Mouse (Mus musculus) testis, adult 2 months (tissue): Measurements from ENCODE around the gene Ncapd2. TPM values are rescaled to one million over a fixed set of nuclear protein-coding genes. Genes with fewer than 3 reads are reported as not detected.

Source experiments
- H3K27ac ChIP-seq: fragments of 200-500 bp; 2 replicates; pipeline ENCODE4 v1.5.1; 2012; ENCODE audit warnings: low read depth, low read length; ENCODE audit not compliant: control insufficient read depth, insufficient read depth
- H3K27me3 ChIP-seq: fragments of 200-500 bp; 2 replicates; pipeline ENCODE4 v1.6.1; 2012; ENCODE audit warnings: mild to moderate bottlenecking, low read length, moderate library complexity; ENCODE audit not compliant: control insufficient read depth, insufficient read depth
- H3K36me3 ChIP-seq: fragments of 200-500 bp; 2 replicates; pipeline ENCODE4 v1.6.1; 2012; ENCODE audit warnings: mild to moderate bottlenecking, low read length; ENCODE audit not compliant: control insufficient read depth, insufficient read depth
- H3K4me1 ChIP-seq: fragments of 200-500 bp; 2 replicates; pipeline ENCODE4 v1.6.1; 2012; ENCODE audit warnings: low read length; ENCODE audit not compliant: control insufficient read depth, insufficient read depth
- H3K4me3 ChIP-seq: fragments of 200-500 bp; 2 replicates; pipeline ENCODE4 v1.5.1; 2012; ENCODE audit warnings: low read depth, mild to moderate bottlenecking, low read length, moderate library complexity, mixed read lengths; ENCODE audit not compliant: control insufficient read depth
- CTCF ChIP-seq: fragments of 200-500 bp; IDR thresholded peaks from 2 replicates; pipeline ENCODE4 v1.5.1; 2012; ENCODE audit warnings: low read depth, mild to moderate bottlenecking, inconsistent platforms, low read length, moderate library complexity; ENCODE audit not compliant: control insufficient read depth, insufficient read depth, insufficient replicate concordance
- POLR2A ChIP-seq: fragments of 200-500 bp; IDR thresholded peaks from 2 replicates; pipeline ENCODE4 v1.6.1; 2012; ENCODE audit warnings: low read depth, mild to moderate bottlenecking, inconsistent platforms, low read length, moderate library complexity; ENCODE audit not compliant: control insufficient read depth
- polyA plus RNA-seq: library from polyadenylated mRNA; depleted of rRNA; stranded (reverse); fragments of >200 nt; gene quantifications from 2 replicates; pipeline ENCODE4 v1.2.3, GENCODE M21; 2012

The Ncapd2 gene
- polyA plus RNA-seq, 1 experiment = 100 TPM

DNA sequence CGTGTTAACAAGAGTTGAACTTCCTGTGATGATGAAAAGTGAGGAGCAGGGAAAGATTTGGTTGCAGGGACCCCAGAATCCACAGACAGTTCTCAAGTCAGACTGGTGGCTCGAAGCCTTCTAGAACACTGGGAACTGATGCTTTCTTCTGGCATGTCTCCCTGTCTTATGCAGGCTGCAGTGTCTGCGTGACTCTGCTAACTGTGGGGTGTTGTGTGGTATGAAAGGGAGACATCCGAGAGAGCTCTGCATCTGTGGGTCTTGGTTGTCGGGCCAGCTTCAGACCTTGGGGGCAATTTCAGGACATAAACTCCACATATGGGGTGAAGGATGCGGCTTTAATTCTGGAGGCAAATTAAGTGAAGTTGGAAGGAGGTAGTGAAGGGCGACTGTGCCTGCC lies 45.4 kb downstream of the Ncapd2 start:
- Histone ChIP-seq H3K27ac (peak overlapping the region; percentile 69), H3K4me3 (peak overlapping the region; percentile 90), H3K36me3 (peaks cover 1% of the 10 kb centered on the region), H3K27me3 (no peaks in the 10 kb centered on the region), H3K4me1 (peaks cover 23% of the 10 kb centered on the region)
- TF ChIP-seq CTCF (no peak), POLR2A (no peak)

- Histone ChIP-seq H3K4me3 (peak overlapping the region; percentile 90), H3K4me1 (peaks cover 23% of the 10 kb centered on the region), H3K27me3 (no peaks in the 10 kb centered on the region), H3K36me3 (no peaks in the 10 kb centered on the region; the same call in 1 of the 2 replicates), H3K27ac (peak overlapping the region; percentile 96)
- TF ChIP-seq POLR2A (no peak; the same call in 1 of the 2 replicates), CTCF (no peak)
Measured at GRCm38 (mm10) chr6:125145479-125145951, 46.0 kb downstream of the Ncapd2 start.

DNA sequence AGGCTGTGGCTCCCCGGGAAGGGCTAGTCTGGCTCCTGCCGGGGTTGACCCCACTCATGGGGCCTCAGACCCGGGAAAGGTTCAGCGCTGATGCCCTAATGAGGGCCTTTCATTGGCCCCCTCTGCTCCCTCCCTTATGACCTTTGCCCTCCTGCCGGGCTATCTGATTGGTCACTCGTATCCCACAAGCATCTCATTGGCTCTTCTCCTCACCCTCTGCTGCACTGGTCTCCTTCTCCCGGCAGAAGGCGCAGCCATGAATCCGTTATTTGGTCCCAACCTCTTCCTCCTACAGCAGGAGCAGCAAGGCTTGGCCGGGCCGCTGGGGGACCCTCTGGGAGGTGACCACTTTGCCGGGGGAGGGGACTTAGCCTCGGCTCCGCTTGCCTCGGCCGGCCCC lies 46.5 kb downstream of the Ncapd2 start, which contains the start of gene Iffo1:
TSS of gene Iffo1 (plus strand) at position 241 of the 400 bp plus-strand sequence.
- TF ChIP-seq POLR2A (peak; percentile 97), CTCF (peak; percentile 31; the same call in 1 of the 2 replicates)
- Histone ChIP-seq H3K4me3 (peak within 1 kb of the TSS; percentile 90), H3K36me3 (no peaks in the 10 kb centered on the region; the same call in 1 of the 2 replicates), H3K27me3 (no peaks in the 10 kb centered on the region), H3K4me1 (peaks cover 23% of the 10 kb centered on the region), H3K27ac (peak within 1 kb of the TSS; percentile 96)

DNA sequence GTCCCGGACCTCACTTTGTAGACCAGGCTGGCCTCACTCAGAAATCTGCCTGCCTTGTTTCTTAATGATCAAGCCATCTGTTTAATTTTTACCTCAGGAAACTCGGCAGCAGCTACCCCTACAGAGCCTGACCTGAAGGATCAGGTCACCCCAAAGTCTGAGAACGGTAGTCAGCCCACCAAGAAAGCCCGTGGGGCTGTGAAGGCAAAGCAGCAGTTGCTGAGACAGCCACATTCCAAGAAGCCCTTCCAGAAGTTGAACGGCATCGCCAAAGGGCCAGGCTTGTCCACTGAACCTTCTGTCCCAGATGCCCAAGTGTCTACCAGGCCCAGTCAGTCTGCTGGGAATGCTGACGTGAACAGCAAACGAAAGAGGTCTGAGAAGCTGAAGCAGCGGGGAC lies 47.6 kb downstream of the Ncapd2 start:
- H3K27me3 ChIP-seq = no peaks in the 10 kb centered on the region
- H3K27ac ChIP-seq = no peak overlapping the region
- TF ChIP-seq POLR2A (no peak), CTCF (no peak)
- H3K4me3 ChIP-seq = no peak overlapping the region
- H3K36me3 ChIP-seq = no peaks in the 10 kb centered on the region; the same call in 1 of the 2 replicates
- H3K4me1 ChIP-seq = peaks cover 20% of the 10 kb centered on the region

DNA sequence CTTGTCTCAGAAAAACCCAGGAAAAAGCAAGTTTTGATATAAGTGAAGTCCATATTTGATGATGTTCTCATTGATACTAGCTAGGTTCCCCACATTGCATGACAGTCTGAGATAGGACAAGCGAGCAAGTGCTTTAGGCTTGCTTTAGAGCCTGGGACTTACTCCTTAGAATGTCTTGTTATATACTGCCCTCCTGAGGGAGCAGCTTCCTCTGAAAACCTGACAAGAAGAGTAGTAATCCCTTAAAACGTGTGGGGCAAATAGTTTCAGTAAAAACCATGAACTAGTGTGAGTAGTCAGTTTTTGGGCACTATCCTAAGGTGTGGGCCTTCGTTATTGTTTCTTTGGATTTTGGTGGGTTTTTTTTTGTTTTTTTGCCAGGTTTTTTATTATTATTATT lies 48.4 kb downstream of the Ncapd2 start:
- H3K4me3 ChIP-seq = no peak overlapping the region
- no peak overlapping the region for H3K27ac ChIP-seq
- no peaks in the 10 kb centered on the region; the same call in 1 of the 2 replicates for H3K36me3 ChIP-seq
- no peak for TF ChIP-seq CTCF
- TF ChIP-seq POLR2A = no peak
- no peaks in the 10 kb centered on the region for H3K27me3 ChIP-seq
- H3K4me1 ChIP-seq = peaks cover 14% of the 10 kb centered on the region

- H3K4me3 ChIP-seq = no peak overlapping the region
- TF ChIP-seq POLR2A = no peak
- TF ChIP-seq CTCF = no peak
- H3K27me3 ChIP-seq = no peaks in the 10 kb centered on the region
- H3K4me1 ChIP-seq = peaks cover 14% of the 10 kb centered on the region
- no peak overlapping the region for H3K27ac ChIP-seq
- no peaks in the 10 kb centered on the region; the same call in 1 of the 2 replicates for H3K36me3 ChIP-seq
Measured at GRCm38 (mm10) chr6:125142436-125142835, 49.1 kb downstream of the Ncapd2 start.

DNA sequence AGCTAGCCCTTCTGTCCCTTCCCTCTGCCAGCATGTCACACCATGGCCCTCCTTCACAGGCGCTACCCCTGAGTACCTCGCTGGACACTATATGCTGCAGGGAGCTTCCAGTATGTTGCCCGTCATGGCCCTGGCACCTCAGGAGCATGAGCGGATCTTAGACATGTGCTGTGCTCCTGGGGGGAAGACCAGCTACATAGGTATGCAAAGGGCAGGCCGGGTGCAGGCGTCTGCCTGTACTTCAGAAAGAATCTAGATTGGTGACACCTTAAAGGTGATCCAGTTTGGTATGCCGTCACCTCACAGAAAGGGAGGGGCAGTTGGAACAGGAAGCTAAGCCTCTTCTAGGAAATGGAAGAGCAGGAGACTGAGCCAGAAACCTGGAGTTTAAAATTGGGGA lies 51.8 kb downstream of the Ncapd2 start:
- Histone ChIP-seq H3K27ac (no peak overlapping the region), H3K4me1 (peaks cover 6% of the 10 kb centered on the region), H3K36me3 (peaks cover under 1% of the 10 kb centered on the region; the same call in 1 of the 2 replicates), H3K27me3 (no peaks in the 10 kb centered on the region), H3K4me3 (no peak overlapping the region)
- no peak for TF ChIP-seq CTCF
- no peak for TF ChIP-seq POLR2A
